Mouse (Mus musculus) brain, embryonic 14.5 days (tissue): Measurements from ENCODE around the gene Ugt1a8.

Source experiments
- CTCF ChIP-seq: fragments of 200-500 bp; IDR thresholded peaks from 2 replicates; pipeline ENCODE4 v1.5.1; 2012; ENCODE audit warnings: inconsistent platforms, mild to moderate bottlenecking, moderate library complexity, borderline replicate concordance; ENCODE audit not compliant: insufficient read depth, insufficient read length; ENCODE audit errors: extremely low read depth
- POLR2A ChIP-seq: fragments of 200-500 bp; IDR thresholded peaks from 2 replicates; pipeline ENCODE4 v1.6.1; 2012; ENCODE audit warnings: mild to moderate bottlenecking, inconsistent platforms, borderline replicate concordance; ENCODE audit not compliant: poor library complexity, insufficient read depth, insufficient read length, severe bottlenecking; ENCODE audit errors: extremely low read depth

DNA sequence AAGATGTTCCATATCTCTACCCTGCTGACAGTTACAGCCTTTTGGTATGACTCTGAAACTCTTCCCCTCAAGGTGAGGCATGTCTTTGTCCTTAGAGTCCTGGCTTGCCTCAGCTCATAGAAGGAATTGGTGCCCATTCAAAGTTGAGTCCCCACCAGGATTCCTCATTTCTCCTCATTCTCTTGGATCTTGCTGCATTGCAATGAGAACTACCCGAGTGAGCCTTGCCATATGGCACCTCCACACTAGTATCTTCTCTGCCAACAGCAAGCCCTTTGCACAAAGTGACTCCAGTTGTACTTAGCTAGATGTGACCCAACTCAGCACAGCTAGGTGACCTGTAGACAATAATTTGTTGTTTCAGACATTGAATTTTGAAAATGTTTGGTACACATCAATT, 136.0 kb downstream of the Ugt1a8 start:
- no peak for TF ChIP-seq CTCF
- no peak for TF ChIP-seq POLR2A
